Comparison of ENCODE assay signal across 8 mouse cellular contexts in the genomic region with DNA sequence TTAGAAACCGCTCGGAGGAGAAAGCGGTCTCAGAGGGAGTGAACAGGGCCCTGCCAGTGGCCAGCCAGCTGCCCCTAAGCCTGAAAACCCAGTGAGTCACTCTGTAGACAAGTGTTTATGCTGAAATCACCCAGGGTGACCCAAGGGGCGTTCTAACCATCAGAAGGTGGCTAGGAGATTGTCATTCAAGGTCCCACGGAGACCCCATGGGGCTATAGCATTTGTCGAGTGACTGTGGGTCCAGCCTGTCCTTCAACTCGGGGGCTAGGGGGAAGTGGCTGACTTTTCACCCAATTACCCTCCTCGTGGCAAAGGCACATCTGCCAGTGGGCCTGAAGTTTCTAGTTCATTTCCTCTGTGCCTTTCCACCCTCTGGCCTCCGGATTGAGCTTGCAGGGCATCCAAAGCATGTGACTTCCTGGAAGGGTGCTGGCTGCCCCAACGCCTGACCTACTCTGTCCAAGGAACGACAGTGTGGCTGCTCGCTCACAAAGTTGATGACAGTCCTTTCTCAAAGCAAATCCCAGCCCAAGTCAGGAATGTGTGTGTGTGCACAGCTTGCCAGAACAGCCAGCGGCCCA.
DNase-seq lines count a peak whose midpoint lies in the region; ATAC-seq and TF ChIP-seq lines count a peak whose summit lies in the region.

No protein-coding gene starts in this region.

- peak; percentile 50 for DNase-seq in cerebellum, adult 9-10 months
- DNase-seq in cerebellum, adult 11-12 months = no peak
- DNase-seq in gastrocnemius, postnatal 36 days = peak; percentile 64 to 68
- DNase-seq in thymus, adult 2 months = no peak

- TF ChIP-seq CTCF in thymus, adult 2 months (IDR thresholded peaks at IDR 0.05; ENCODE audit: borderline replicate concordance, control insufficient read depth, extremely low read depth, insufficient read depth, low read length, poor library complexity) = no peak

- H3K36me3 ChIP-seq in intestine, embryonic 15.5 days = no peaks in the 10 kb centered on the region
- no peaks in the 10 kb centered on the region for H3K36me3 ChIP-seq in liver, embryonic 16.5 days (ENCODE audit: control insufficient read depth, insufficient read depth)
- no peaks in the 10 kb centered on the region for H3K36me3 ChIP-seq in neural tube, embryonic 13.5 days
- no peaks in the 10 kb centered on the region for H3K36me3 ChIP-seq in thymus, adult 2 months (ENCODE audit: control insufficient read depth, insufficient read depth, low read length)

- H3K27ac ChIP-seq in intestine, embryonic 15.5 days = peak overlapping the region; percentile 53
- H3K27ac ChIP-seq in liver, embryonic 16.5 days (ENCODE audit: low read length) = 0 out of 2 replicates have a peak overlapping the region, but pooled peaks have one; percentile 42
- peak overlapping the region; percentile 86 for H3K27ac ChIP-seq in neural tube, embryonic 13.5 days (replicated peaks)
- H3K27ac ChIP-seq in thymus, adult 2 months (ENCODE audit: control insufficient read depth, insufficient read depth, low read length) = no peak overlapping the region

- peaks cover 12% of the 10 kb centered on the region for H3K4me1 ChIP-seq in intestine, embryonic 15.5 days (replicated peaks)
- peaks cover 2% of the 10 kb centered on the region; the same call in 1 of the 2 replicates for H3K4me1 ChIP-seq in liver, embryonic 16.5 days (ENCODE audit: control insufficient read depth, low read depth, low read length)
- peaks cover 72% of the 10 kb centered on the region for H3K4me1 ChIP-seq in neural tube, embryonic 13.5 days (replicated peaks)
- peaks cover 4% of the 10 kb centered on the region; the same call in 1 of the 2 replicates for H3K4me1 ChIP-seq in thymus, adult 2 months (replicated peaks; ENCODE audit: control insufficient read depth, insufficient read depth, low read length)

- intact Hi-C loops in gastrocnemius, postnatal 36 days (cut with DNase I) = no loop called here

- H3K4me2 ChIP-seq in intestine, embryonic 15.5 days (replicated peaks) = no peak overlapping the region
- H3K4me2 ChIP-seq in liver, embryonic 16.5 days (ENCODE audit: low read depth, low read length) = no peak overlapping the region
- no peak overlapping the region for H3K4me2 ChIP-seq in neural tube, embryonic 13.5 days

- ATAC-seq in common myeloid progenitor, adult 5-6 weeks (replicated peaks; ENCODE audit: low read depth, poor library complexity, severe bottlenecking) = 0 out of 2 replicates have a peak, but pooled peaks have one; percentile 22
- ATAC-seq in intestine, embryonic 15.5 days = 0 out of 2 replicates have a peak, but pooled peaks have one; percentile 39
- peak; percentile 47; the same call in 1 of the 2 replicates for ATAC-seq in liver, embryonic 16.5 days (ENCODE audit: low read depth)
- peak; percentile 32 for ATAC-seq in neural tube, embryonic 13.5 days (ENCODE audit: low read depth)

- H3K9ac ChIP-seq in intestine, embryonic 15.5 days = no peak overlapping the region
- no peak overlapping the region for H3K9ac ChIP-seq in liver, embryonic 16.5 days (ENCODE audit: low read depth, low read length)
- no peak overlapping the region for H3K9ac ChIP-seq in neural tube, embryonic 13.5 days

- no peak overlapping the region for H3K4me3 ChIP-seq in intestine, embryonic 15.5 days (replicated peaks)
- H3K4me3 ChIP-seq in liver, embryonic 16.5 days (ENCODE audit: low read depth, low read length) = no peak overlapping the region
- H3K4me3 ChIP-seq in neural tube, embryonic 13.5 days = no peak overlapping the region
- no peak overlapping the region for H3K4me3 ChIP-seq in thymus, adult 2 months (ENCODE audit: control insufficient read depth, insufficient read depth, low read length)

- no peaks in the 10 kb centered on the region for H3K9me3 ChIP-seq in intestine, embryonic 15.5 days
- H3K9me3 ChIP-seq in liver, embryonic 16.5 days (replicated peaks; ENCODE audit: control insufficient read depth, low read length) = no peaks in the 10 kb centered on the region
- H3K9me3 ChIP-seq in neural tube, embryonic 13.5 days = no peaks in the 10 kb centered on the region

- no peaks in the 10 kb centered on the region for H3K27me3 ChIP-seq in intestine, embryonic 15.5 days (replicated peaks)
- H3K27me3 ChIP-seq in liver, embryonic 16.5 days (ENCODE audit: control insufficient read depth, insufficient read depth, low read depth, low read length) = no peaks in the 10 kb centered on the region
- no peaks in the 10 kb centered on the region for H3K27me3 ChIP-seq in neural tube, embryonic 13.5 days
- no peaks in the 10 kb centered on the region for H3K27me3 ChIP-seq in thymus, adult 2 months (ENCODE audit: control insufficient read depth, insufficient read depth, low read length)

- 40% methylated on average over 13 of the region's 13 CpGs for WGBS in intestine, embryonic 15.5 days
- WGBS in liver, embryonic 16.5 days (ENCODE audit: insufficient replicate concordance) = 37% methylated on average over 13 of the region's 13 CpGs
- WGBS in neural tube, embryonic 13.5 days = 26% methylated on average over 13 of the region's 13 CpGs
- 44% methylated on average over 13 of the region's 13 CpGs for WGBS in thymus, adult 2 months

- no peak for TF ChIP-seq POLR2A in thymus, adult 2 months (IDR thresholded peaks at IDR 0.05; ENCODE audit: control insufficient read depth, extremely low read depth, insufficient read depth, low read length, poor library complexity)

Comparison
In these comparisons a context has a peak if more than half of its experiments do, and no peak if none do; other contexts are left out.
1. DNase-seq: peak in cerebellum, adult 9-10 months (single experiment) and gastrocnemius, postnatal 36 days (2 of 2); none in cerebellum, adult 11-12 months (single experiment) and thymus, adult 2 months (single experiment).
2. Peak in every context shown above with its lines, with median percentiles within 50 percentile points of each other: ATAC-seq.